Mouse (Mus musculus): ENCODE measurements around the gene Zfp85.
"Not testable (repeated sequence)": the region's sequence is repeated elsewhere in the genome, so short reads cannot be mapped to it uniquely, and the experiment has no call there.

The Zfp85 gene

GRCm38 (mm10) chr13:67754333-67755306, at the start of gene Zfp85:
Zfp85 (minus strand) TSS chr13:67755228.
- peak; percentile 86 for DNase-seq (ENCODE audit: low read depth)

- DNase-seq (ENCODE audit: low read depth), result not testable (repeated sequence)
These were observed 44.1 kb upstream of the Zfp85 start for GRCm38 (mm10) chr13:67799151-67799550.

DNA sequence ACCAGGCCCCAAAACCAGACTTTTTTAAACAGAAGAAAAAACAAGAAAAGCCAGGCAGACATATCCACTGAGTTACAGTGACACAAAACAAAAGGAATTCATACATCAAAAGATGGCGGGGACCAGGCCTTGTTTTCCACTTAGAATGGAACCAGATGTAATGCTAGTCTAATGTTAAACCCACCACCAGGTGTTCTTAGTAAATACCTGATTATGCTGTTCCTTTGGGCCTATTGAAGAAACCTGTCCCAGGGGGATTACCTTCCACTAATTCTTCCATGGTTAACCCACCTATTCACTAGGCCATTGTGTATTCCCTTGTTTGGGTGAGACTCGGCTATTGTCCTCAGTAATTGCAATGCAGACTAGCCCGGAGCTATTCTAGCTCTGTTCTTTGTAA, 43.6 kb upstream of the Zfp85 start:
- DNase-seq (ENCODE audit: low read depth), result no peak

DNA sequence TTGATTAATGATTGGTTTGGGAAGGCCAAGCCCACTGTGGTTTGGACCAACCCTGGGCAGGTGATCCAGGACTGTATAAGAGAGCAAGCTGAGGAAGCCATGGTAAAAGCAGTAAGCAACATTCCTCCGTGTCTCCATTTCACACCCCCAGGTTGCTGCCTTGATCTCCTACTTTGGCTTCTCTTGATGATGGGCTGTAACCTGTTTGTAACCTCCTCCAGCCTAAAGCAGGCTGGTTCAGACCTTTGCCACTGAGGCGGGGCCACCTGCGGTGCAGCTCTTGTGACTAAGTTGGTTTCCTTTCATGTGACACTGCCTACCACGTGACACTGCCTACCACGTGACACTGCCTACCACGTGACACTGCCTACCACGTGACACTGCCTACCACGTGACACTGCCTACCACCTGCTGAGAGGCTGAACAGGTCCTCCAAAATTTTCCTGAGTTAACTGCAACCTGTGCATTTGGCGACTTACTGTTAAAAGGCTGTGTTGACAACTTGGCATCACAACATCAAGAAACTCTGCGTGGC, 37.0 kb upstream of the Zfp85 start:
- no peak for DNase-seq (ENCODE audit: low read depth)

GRCm38 (mm10) chr13:67779265-67780221, 24.5 kb upstream of the Zfp85 start, which contains the start of gene Zfp493:
Zfp493 (plus strand) TSS chr13:67779693.
- DNase-seq (ENCODE audit: low read depth), result peak; percentile 83

GRCm38 (mm10) chr13:67763031-67763768, 8.2 kb upstream of the Zfp85 start:
- DNase-seq (ENCODE audit: low read depth), result no peak

- no peak for DNase-seq (ENCODE audit: low read depth)
These were observed 4.9 kb upstream of the Zfp85 start for GRCm38 (mm10) chr13:67759966-67760365.

- peak; percentile 6 for DNase-seq (ENCODE audit: low read depth)
These were observed 733 bp upstream of the Zfp85 start for GRCm38 (mm10) chr13:67755761-67756160.

- no peak for DNase-seq (ENCODE audit: low read depth)
These were observed 11.1 kb downstream of the Zfp85 start for GRCm38 (mm10) chr13:67743896-67744295.

- DNase-seq (ENCODE audit: low read depth), result no peak
These were observed 12.1 kb downstream of the Zfp85 start for GRCm38 (mm10) chr13:67742941-67743340.

GRCm38 (mm10) chr13:67734391-67734790, 20.6 kb downstream of the Zfp85 start:
- not testable (repeated sequence) for DNase-seq (ENCODE audit: low read depth)

- peak; percentile 67 for DNase-seq (ENCODE audit: low read depth)
These were observed 25.6 kb downstream of the Zfp85 start for GRCm38 (mm10) chr13:67729441-67729840.

GRCm38 (mm10) chr13:67728641-67729318, 26.2 kb downstream of the Zfp85 start, which contains the start of gene Zfp65:
Zfp65 (minus strand) TSS chr13:67729173.
- peak; percentile 77 for DNase-seq (ENCODE audit: low read depth)

- peak; percentile 4 for DNase-seq (ENCODE audit: low read depth)
These were observed 26.9 kb downstream of the Zfp85 start for GRCm38 (mm10) chr13:67728106-67728505.

- not testable (repeated sequence) for DNase-seq (ENCODE audit: low read depth)
These were observed 29.7 kb downstream of the Zfp85 start for GRCm38 (mm10) chr13:67725331-67725730.

DNA sequence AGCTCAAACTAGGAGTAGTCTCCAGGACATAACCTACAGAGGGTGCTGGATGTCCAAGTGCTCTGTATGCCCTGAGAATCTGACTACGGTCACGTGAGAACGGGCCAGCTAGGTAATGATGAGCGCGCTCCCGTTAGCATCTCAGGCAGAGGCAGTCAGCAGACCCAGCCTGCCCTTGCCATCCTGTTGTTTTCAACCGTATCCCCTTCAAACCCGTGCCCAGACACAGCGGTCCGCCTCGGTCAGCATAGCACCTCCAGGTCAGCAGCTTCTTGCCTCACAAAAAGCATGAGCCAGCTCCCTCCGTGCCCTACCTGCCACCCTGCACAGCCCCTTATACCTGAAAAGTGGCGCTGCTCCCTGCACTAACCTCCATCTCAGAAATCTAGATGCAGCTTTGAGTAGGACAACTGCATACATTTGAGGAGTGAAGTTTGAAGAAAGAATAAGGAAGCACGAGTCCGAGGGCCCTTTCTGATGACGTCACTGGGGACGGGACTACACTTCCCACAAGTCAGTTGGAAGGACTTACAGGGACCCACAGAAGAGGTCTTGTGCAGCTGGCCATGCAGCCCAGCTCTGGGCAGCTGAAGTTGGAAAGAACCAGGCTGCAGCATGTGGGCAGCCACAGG, 31.1 kb downstream of the Zfp85 start:
- DNase-seq (ENCODE audit: low read depth), result peak; percentile 93

All from induced T-regulatory cell, adult 2 months (primary cell).